19 mouse cellular contexts compared by ENCODE assay signal in genomic region chr5:3383547-3383946, GRCm38 (mm10). TPM values are rescaled to one million over a fixed set of nuclear protein-coding genes. Genes with fewer than 3 reads are reported as not detected.
A peak's percentile ranks its signal among the peaks of the same experiment; 100 is the strongest.
DNase-seq lines count a peak whose midpoint lies in the region; ATAC-seq and TF ChIP-seq lines count a peak whose summit lies in the region.
"Had no signal": no experiment of that assay in that cellular context is flagged by ENCODE, and none has a peak within 500 bp of the region (broad histone marks: within the 10 kb centered on the region; RNA-seq: fewer than 3 reads in every experiment).

No protein-coding gene starts in this region.

- intact Hi-C loops in heart, postnatal 36 days (cut with DNase I), result no loop called here

- no peak overlapping the region for H3K4me3 ChIP-seq in heart, postnatal 0 days (ENCODE audit: low read depth, low read length)
- H3K4me3 ChIP-seq: embryonic facial prominence, embryonic 15.5 days; hindbrain, embryonic 13.5 days; intestine, embryonic 15.5 days; limb, embryonic 15.5 days; midbrain, embryonic 12.5 days; neural tube, embryonic 13.5 days had no signal

- TF ChIP-seq CTCF in heart, postnatal 0 days (IDR thresholded peaks at IDR 0.05; ENCODE audit: low read depth), result no peak

- no peaks in the 10 kb centered on the region for H3K27me3 ChIP-seq in heart, postnatal 0 days (ENCODE audit: control insufficient read depth, insufficient read depth, low read length)
- H3K27me3 ChIP-seq: embryonic facial prominence, embryonic 15.5 days; hindbrain, embryonic 13.5 days; intestine, embryonic 15.5 days; limb, embryonic 15.5 days; midbrain, embryonic 12.5 days; neural tube, embryonic 13.5 days had no signal

- no peaks in the 10 kb centered on the region for H3K9me3 ChIP-seq in heart, postnatal 0 days (replicated peaks; ENCODE audit: control insufficient read depth, low read length)
- H3K9me3 ChIP-seq: embryonic facial prominence, embryonic 15.5 days; hindbrain, embryonic 13.5 days; intestine, embryonic 15.5 days; limb, embryonic 15.5 days; midbrain, embryonic 12.5 days; neural tube, embryonic 13.5 days had no signal

- DNase-seq in heart, postnatal 0 days (ENCODE audit: low spot score), result peak; percentile 5
- no peak for DNase-seq in heart, postnatal 36 days
- DNase-seq in CD4-positive, CD25-positive, alpha-beta regulatory T cell, adult 2 months (ENCODE audit: low read depth, low spot score), result peak; percentile 78
- DNase-seq in naive thymus-derived CD4-positive, alpha-beta T cell, adult 2 months (ENCODE audit: low read depth), result peak; percentile 43
- DNase-seq in thymus, postnatal 25 days, result peak; percentile 22
- no peak for DNase-seq in kidney, postnatal 4 days
- DNase-seq in left cerebral cortex, adult 8-10 months (ENCODE audit: low spot score in 2 of 2), result no peak
- DNase-seq: adrenal gland, postnatal 10 days; cerebellum, adult 11-12 months; cerebellum, postnatal 14 days; gastrocnemius, postnatal 36 days; layer of hippocampus, postnatal 36 days had no signal

- H3K9ac ChIP-seq in heart, postnatal 0 days (replicated peaks; ENCODE audit: low read depth, low read length), result no peak overlapping the region
- H3K9ac ChIP-seq: embryonic facial prominence, embryonic 15.5 days; hindbrain, embryonic 13.5 days; intestine, embryonic 15.5 days; limb, embryonic 15.5 days; midbrain, embryonic 12.5 days; neural tube, embryonic 13.5 days had no signal

- no peak overlapping the region for H3K27ac ChIP-seq in heart, postnatal 0 days (ENCODE audit: low read depth)
- H3K27ac ChIP-seq: embryonic facial prominence, embryonic 15.5 days; hindbrain, embryonic 13.5 days; intestine, embryonic 15.5 days; limb, embryonic 15.5 days; midbrain, embryonic 12.5 days; neural tube, embryonic 13.5 days had no signal

- no peaks in the 10 kb centered on the region for H3K36me3 ChIP-seq in heart, postnatal 0 days (replicated peaks; ENCODE audit: control insufficient read depth, insufficient read depth, low read length)
- H3K36me3 ChIP-seq: embryonic facial prominence, embryonic 15.5 days; hindbrain, embryonic 13.5 days; intestine, embryonic 15.5 days; limb, embryonic 15.5 days; midbrain, embryonic 12.5 days; neural tube, embryonic 13.5 days had no signal

- no peak for TF ChIP-seq EP300 in heart, postnatal 0 days (IDR thresholded peaks at IDR 0.05; ENCODE audit: low read depth)

- no peak for ATAC-seq in heart, postnatal 0 days (ENCODE audit: insufficient read depth, low read depth)
- ATAC-seq: forebrain, embryonic 16.5 days; intestine, embryonic 15.5 days had no signal

- peaks cover 66% of the 10 kb centered on the region for H3K4me1 ChIP-seq in heart, postnatal 0 days (ENCODE audit: control insufficient read depth, insufficient read depth)

- WGBS in heart, postnatal 0 days, result 68% methylated on average over 3 of the region's 3 CpGs

- no peak overlapping the region for H3K4me2 ChIP-seq in heart, postnatal 0 days (ENCODE audit: low read depth, low read length)
- H3K4me2 ChIP-seq: embryonic facial prominence, embryonic 15.5 days; hindbrain, embryonic 13.5 days; intestine, embryonic 15.5 days; limb, embryonic 15.5 days; midbrain, embryonic 12.5 days; neural tube, embryonic 13.5 days had no signal

RNA-seq across cellular contexts. Expression of gene Cdk6, which starts 42.3 kb away (rescaled TPM):
- 43.0 and 55.2 TPM in 2 replicates for total RNA-seq in heart, postnatal 0 days (2014; rRNA removed; ENCODE audit: low replicate concordance)
- 17.7 and 19.2 TPM in 2 replicates for polyA plus RNA-seq in heart, postnatal 0 days (2015; fragmentation: Nextera tagmentation; extraction: Ambion mirVana)
- 10 to 100 TPM; 10.6 to 14.0 TPM for total RNA-seq in heart, postnatal 36 days (2021)
- total RNA-seq in left cerebral cortex, adult 8-10 months (2022), result 1 to 10 TPM; 2.4 to 6.4 (median 3.8) TPM

Comparison
In these comparisons a context has a peak if more than half of its experiments do, and no peak if none do; other contexts are left out.
1. DNase-seq: peak in heart, postnatal 0 days (single experiment), CD4-positive, CD25-positive, alpha-beta regulatory T cell, adult 2 months (single experiment), naive thymus-derived CD4-positive, alpha-beta T cell, adult 2 months (single experiment) and thymus, postnatal 25 days (single experiment); none in heart, postnatal 36 days (0 of 2), kidney, postnatal 4 days (0 of 2) and left cerebral cortex, adult 8-10 months (0 of 2).